Mouse (Mus musculus) liver, adult 2 months (tissue): ENCODE measurements at regions not wholly inside any gene's neighbourhood (a gene's known extent, or its start where the extent isn't known, plus 50 kb on each side); places are given as distances from the start of the nearest gene placed in this dataset.

Experiments used
- DNase-seq: peaks from one replicate; pipeline ENCODE4 v3.0.0-alpha.2; 2011; ENCODE audit warnings: low read depth, low spot score; ENCODE audit errors: extremely low read depth
- H3K27ac ChIP-seq: fragments of 200-500 bp; replicated peaks from 2 replicates; pipeline ENCODE4 v1.5.1; 2012; ENCODE audit warnings: low read depth, mild to moderate bottlenecking, control low read depth, inconsistent platforms, low read length; ENCODE audit not compliant: insufficient read depth
- H3K27me3 ChIP-seq: fragments of 200-500 bp; 2 replicates; pipeline ENCODE4 v1.6.1; 2012; ENCODE audit warnings: mild to moderate bottlenecking, moderate library complexity, low read length, inconsistent platforms; ENCODE audit not compliant: control insufficient read depth, insufficient read depth
- H3K36me3 ChIP-seq: fragments of 200-500 bp; 2 replicates; pipeline ENCODE4 v1.6.1; 2012; ENCODE audit warnings: low read length, inconsistent platforms; ENCODE audit not compliant: control insufficient read depth, insufficient read depth
- H3K4me1 ChIP-seq: fragments of 200-500 bp; 2 replicates; pipeline ENCODE4 v1.6.1; 2011; ENCODE audit warnings: low read length; ENCODE audit not compliant: control insufficient read depth, insufficient read depth
- H3K4me3 ChIP-seq: fragments of 200-500 bp; 2 replicates; pipeline ENCODE4 v1.5.1; 2011; ENCODE audit warnings: low read depth, mild to moderate bottlenecking, control low read depth, low read length, moderate library complexity; ENCODE audit not compliant: insufficient read depth
- H3K79me2 ChIP-seq: fragments of 200-500 bp; 2 replicates; pipeline ENCODE4 v1.6.1; 2012; ENCODE audit warnings: inconsistent platforms, mild to moderate bottlenecking, low read length, moderate library complexity; ENCODE audit not compliant: control insufficient read depth, insufficient read depth
- H3K9ac ChIP-seq: fragments of 200-500 bp; 2 replicates; pipeline ENCODE4 v1.6.1; 2012; ENCODE audit warnings: low read depth, mild to moderate bottlenecking, control low read depth, inconsistent platforms, low read length
- CTCF ChIP-seq: fragments of 200-500 bp; IDR thresholded peaks from 2 replicates; pipeline ENCODE4 v1.5.1; 2011; ENCODE audit warnings: low read depth, low read length, control low read depth
- POLR2A ChIP-seq: fragments of 200-500 bp; IDR thresholded peaks from 2 replicates; pipeline ENCODE4 v1.6.1; 2011; ENCODE audit warnings: low read length, control low read depth; ENCODE audit not compliant: insufficient read depth; ENCODE audit errors: extremely low read depth
- WGBS: fragments of 180-500 bp; shearing (Covaris S2); methylation state at CpG from one replicate; pipeline ENCODE4 v1.1.7; 2018; 5-methylcytosine and 5-hydroxymethylcytosine counted together

DNA sequence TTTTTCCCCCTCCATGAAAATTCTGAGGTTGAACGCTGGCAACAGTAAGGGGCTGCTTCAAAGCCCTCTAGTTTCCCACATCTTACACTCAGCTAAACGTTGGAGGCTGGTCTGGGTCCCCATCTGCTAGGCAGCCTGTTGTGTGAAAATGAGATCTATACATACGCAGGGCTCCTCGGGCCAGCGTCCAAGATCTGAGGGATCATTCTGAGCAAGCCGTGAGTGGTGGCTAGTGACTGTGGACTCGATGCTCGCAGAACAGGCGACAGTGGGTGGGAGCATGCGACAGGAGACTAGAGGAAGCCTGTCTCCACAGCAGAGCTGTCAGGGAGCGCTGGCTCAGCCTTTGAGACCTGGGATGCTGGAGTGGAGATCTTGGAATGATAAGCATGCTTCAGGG, 237.3 kb downstream of the Rplp1 start:
- Histone ChIP-seq H3K4me3 (no peak overlapping the region), H3K79me2 (no peaks in the 10 kb centered on the region), H3K36me3 (no peaks in the 10 kb centered on the region), H3K27me3 (no peaks in the 10 kb centered on the region), H3K4me1 (no peaks in the 10 kb centered on the region), H3K27ac (no peak overlapping the region), H3K9ac (no peak overlapping the region)
- WGBS: 84% methylated on average over 11 of the region's 11 CpGs
- DNase-seq: no peak
- TF ChIP-seq CTCF (no peak), POLR2A (no peak)

DNA sequence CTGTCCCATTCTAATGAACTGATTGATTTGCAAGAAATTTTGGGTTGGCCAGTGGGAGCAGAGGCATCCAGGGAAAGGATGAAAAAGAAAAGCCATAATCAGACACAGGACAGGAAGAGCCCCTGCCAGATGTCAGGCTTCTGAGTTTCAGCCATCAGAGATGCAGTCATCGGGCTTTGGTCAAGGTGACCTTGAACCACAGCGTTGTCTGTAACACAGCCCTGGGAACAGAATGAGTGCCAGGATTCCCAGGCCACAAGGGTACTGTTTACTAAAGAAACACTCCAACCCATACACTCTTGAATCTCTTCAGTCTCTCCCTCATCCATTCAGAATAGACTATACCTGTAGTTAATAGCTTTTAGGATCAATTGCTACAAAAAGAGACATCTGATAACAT, 239.0 kb downstream of the Rplp1 start:
- no peak overlapping the region for H3K27ac ChIP-seq
- TF ChIP-seq POLR2A (no peak), CTCF (no peak)
- WGBS: 37% methylated on average over 2 of the region's 2 CpGs
- H3K4me3 ChIP-seq: no peak overlapping the region
- no peaks in the 10 kb centered on the region for H3K27me3 ChIP-seq
- no peaks in the 10 kb centered on the region for H3K36me3 ChIP-seq
- H3K79me2 ChIP-seq: no peaks in the 10 kb centered on the region
- DNase-seq: no peak
- no peaks in the 10 kb centered on the region for H3K4me1 ChIP-seq
- no peak overlapping the region for H3K9ac ChIP-seq

DNA sequence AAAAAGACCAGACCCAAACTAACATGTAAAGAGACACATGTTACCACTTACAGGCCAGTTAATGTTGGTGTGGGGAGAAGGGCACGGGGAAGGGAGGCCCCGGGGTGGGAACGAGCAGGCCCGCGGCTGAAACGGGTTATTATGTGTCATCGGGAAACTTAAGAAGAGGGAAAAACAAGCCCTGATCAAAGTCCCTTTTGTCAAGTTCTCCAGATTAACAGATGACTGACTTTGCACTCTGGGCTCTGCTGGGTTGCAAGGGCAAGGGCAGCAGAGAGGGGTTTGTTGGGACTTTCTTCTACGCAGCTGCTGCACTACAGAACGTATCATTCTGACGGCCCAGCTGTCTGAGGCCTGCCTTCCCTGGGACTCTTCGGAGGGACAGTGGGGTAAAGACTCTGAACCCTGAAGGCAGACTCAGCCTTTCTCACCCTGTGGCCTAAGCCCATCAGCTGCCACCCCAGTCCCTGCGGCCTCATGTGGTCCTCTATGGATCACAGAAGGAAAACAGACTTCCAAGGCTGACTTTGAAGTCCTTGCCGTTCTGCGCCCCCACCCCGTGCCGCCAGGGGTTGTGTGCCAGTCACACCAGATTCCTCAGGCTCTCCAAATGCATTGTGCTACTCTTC, 240.7 kb downstream of the Rplp1 start:
- Histone ChIP-seq H3K79me2 (no peaks in the 10 kb centered on the region), H3K36me3 (no peaks in the 10 kb centered on the region), H3K4me3 (no peak overlapping the region), H3K9ac (no peak overlapping the region), H3K4me1 (no peaks in the 10 kb centered on the region), H3K27ac (no peak overlapping the region), H3K27me3 (no peaks in the 10 kb centered on the region)
- no peak for DNase-seq
- WGBS: 96% methylated on average over 16 of the region's 16 CpGs
- TF ChIP-seq POLR2A (no peak), CTCF (no peak)

DNA sequence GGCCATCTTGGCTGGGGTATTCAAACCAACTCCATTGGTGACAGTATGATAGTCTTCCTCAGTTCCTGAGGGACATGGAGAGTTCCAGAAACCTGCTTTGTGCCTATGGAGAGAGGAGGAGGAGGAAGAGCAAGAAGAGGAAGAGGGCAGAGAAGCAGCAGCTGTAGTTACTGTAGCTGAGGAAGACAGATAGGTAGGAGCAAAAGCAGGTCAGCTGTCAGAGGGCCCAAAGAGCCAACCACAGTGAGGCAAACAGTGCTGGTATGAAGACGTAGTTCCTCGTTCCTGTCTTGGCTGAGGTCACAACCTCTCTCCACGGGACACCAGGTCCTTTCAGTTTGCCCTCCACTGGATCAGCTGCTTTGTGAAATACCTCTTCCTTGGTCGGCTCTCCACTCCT, 243.4 kb downstream of the Rplp1 start:
- WGBS: 90% methylated on average over 4 of the region's 4 CpGs
- Histone ChIP-seq H3K9ac (no peak overlapping the region), H3K79me2 (no peaks in the 10 kb centered on the region), H3K36me3 (no peaks in the 10 kb centered on the region), H3K4me1 (no peaks in the 10 kb centered on the region), H3K4me3 (no peak overlapping the region), H3K27me3 (no peaks in the 10 kb centered on the region), H3K27ac (no peak overlapping the region)
- TF ChIP-seq CTCF: no peak
- no peak for TF ChIP-seq POLR2A
- no peak for DNase-seq

DNA sequence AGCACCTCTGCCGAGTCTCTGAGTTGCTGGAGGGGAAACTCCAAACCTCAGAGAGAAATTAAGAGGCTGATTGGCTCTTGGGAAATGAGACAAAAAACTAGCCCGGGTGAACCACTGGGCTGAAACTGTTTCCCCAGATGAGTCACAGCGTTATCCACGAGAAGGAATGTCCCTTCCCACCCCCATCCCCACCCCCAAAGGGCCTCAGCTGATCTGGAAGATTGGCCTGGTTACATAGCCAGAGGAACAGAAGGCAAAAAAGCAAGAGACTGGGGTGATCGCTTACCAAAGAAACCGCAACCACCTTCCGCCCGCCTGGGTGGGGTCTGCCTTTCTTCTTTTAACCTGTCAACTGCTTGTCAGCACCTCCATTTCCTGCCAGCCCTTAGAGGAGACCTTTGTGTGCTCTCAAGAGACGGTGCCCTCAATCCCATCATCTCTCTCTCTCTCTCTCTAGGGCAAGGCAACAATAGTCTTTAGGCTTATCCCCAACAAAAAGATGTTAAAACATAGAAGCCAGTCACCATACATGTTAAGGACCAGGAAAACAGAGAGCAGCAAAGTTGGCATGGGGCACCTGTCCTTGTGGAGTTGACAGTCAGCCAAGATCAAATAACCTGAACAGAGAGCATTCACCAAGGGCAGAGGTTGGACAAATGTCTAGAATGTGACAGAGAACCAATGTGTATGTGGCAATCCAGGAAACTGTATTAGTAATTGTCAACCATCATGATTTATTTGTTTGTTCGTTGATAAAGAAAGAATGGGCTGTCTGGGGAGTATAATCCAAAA, 244.4 kb downstream of the Rplp1 start:
- WGBS: 57% methylated on average over 10 of the region's 10 CpGs
- Histone ChIP-seq H3K27me3 (no peaks in the 10 kb centered on the region), H3K79me2 (no peaks in the 10 kb centered on the region), H3K4me1 (no peaks in the 10 kb centered on the region), H3K27ac (no peak overlapping the region), H3K4me3 (no peak overlapping the region), H3K9ac (no peak overlapping the region), H3K36me3 (no peaks in the 10 kb centered on the region)
- DNase-seq: no peak
- TF ChIP-seq POLR2A (no peak), CTCF (no peak)

DNA sequence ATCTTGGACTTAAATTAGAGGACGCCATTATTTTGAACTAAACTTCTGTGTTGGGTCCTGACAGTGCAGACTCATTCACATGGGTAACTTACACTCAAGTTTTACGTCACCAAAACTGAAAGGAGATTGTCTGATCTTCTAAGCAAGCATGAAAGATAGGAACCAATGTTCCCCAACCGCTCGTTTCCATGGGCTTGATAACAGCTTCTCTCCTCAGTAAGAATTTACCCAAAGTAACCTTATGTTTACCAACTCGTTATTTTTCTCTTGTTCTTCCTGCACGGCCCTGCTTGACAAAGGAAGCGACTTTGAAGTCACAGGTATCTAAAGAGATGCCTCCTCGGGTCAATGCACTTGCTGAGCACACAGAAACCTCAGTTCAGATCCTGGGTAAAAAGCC, 245.6 kb downstream of the Rplp1 start:
- H3K9ac ChIP-seq: no peak overlapping the region
- no peak overlapping the region for H3K4me3 ChIP-seq
- no peak for DNase-seq
- no peak for TF ChIP-seq POLR2A
- no peak for TF ChIP-seq CTCF
- no peaks in the 10 kb centered on the region for H3K79me2 ChIP-seq
- 79% methylated on average over 8 of the region's 8 CpGs for WGBS
- no peaks in the 10 kb centered on the region for H3K36me3 ChIP-seq
- no peaks in the 10 kb centered on the region for H3K4me1 ChIP-seq
- H3K27ac ChIP-seq: no peak overlapping the region
- no peaks in the 10 kb centered on the region for H3K27me3 ChIP-seq
